Mouse (Mus musculus) limb, embryonic 12.5 days (tissue): Measurements from ENCODE around the gene Cngb1. TPM values are rescaled to one million over a fixed set of nuclear protein-coding genes. Genes with fewer than 3 reads are reported as not detected.

ENCODE experiments used
- ATAC-seq: fragments of 200-750 bp; cut with Nextera tagmentation; 2 replicates; pipeline ENCODE4 v1.8.0; 2017; ENCODE audit warnings: low read depth, moderate TSS enrichment; ENCODE audit not compliant: insufficient number of reproducible peaks, insufficient read depth, low FRiP score, low TSS enrichment
- H3K27ac ChIP-seq: fragments of 300-500 bp; sonication (generic); 2 replicates; pipeline ENCODE4 v1.5.1; 2016; ENCODE audit warnings: mild to moderate bottlenecking, moderate library complexity
- H3K27me3 ChIP-seq: fragments of 300-500 bp; sonication (generic); 2 replicates; pipeline ENCODE4 v1.6.1; 2016; ENCODE audit warnings: mild to moderate bottlenecking, moderate library complexity
- H3K36me3 ChIP-seq: fragments of 300-500 bp; sonication (generic); 2 replicates; pipeline ENCODE4 v1.6.1; 2016; ENCODE audit warnings: mild to moderate bottlenecking, moderate library complexity
- H3K4me1 ChIP-seq: fragments of 300-500 bp; sonication (generic); replicated peaks from 2 replicates; pipeline ENCODE4 v1.6.1; 2016
- H3K4me2 ChIP-seq: fragments of 300-500 bp; sonication (generic); 2 replicates; pipeline ENCODE4 v1.6.1; 2016; ENCODE audit warnings: mild to moderate bottlenecking, moderate library complexity
- H3K4me3 ChIP-seq: fragments of 300-500 bp; sonication (generic); replicated peaks from 2 replicates; pipeline ENCODE4 v1.5.1; 2016; ENCODE audit warnings: mild to moderate bottlenecking
- H3K9ac ChIP-seq: fragments of 300-500 bp; sonication (generic); replicated peaks from 2 replicates; pipeline ENCODE4 v1.6.1; 2016; ENCODE audit warnings: mild to moderate bottlenecking, moderate library complexity
- H3K9me3 ChIP-seq: fragments of 300-500 bp; sonication (generic); 2 replicates; pipeline ENCODE4 v1.6.1; 2016; ENCODE audit warnings: mild to moderate bottlenecking, moderate library complexity
- WGBS: fragments of 180-500 bp; shearing (Covaris S2); methylation state at CpG from one replicate; pipeline ENCODE4 v1.1.7; 2016; 5-methylcytosine and 5-hydroxymethylcytosine counted together
- polyA plus RNA-seq: library from polyadenylated mRNA; unstranded; fragments of >200 nt; fragmentation: Nextera tagmentation; extraction: Ambion mirVana; gene quantifications from 2 replicates; pipeline ENCODE4 v1.2.1, GENCODE M21; 2016

Gene Cngb1
- polyA plus RNA-seq, 1 experiment from 2014 or later: 0.26 TPM

- Histone ChIP-seq H3K9me3 (no peaks in the 10 kb centered on the region), H3K36me3 (peaks cover 57% of the 10 kb centered on the region), H3K4me2 (no peak overlapping the region), H3K27ac (no peak overlapping the region), H3K27me3 (no peaks in the 10 kb centered on the region), H3K9ac (no peak overlapping the region), H3K4me1 (no peaks in the 10 kb centered on the region), H3K4me3 (no peak overlapping the region)
- ATAC-seq: no peak
Measured at GRCm38 (mm10) chr8:95336363-95336762, 30.0 kb upstream of the Cngb1 start.

GRCm38 (mm10) chr8:95335706-95336105 lies 29.3 kb upstream of the Cngb1 start:
- WGBS: 97% methylated on average over 1 of the region's 1 CpGs
- no peak overlapping the region for H3K4me2 ChIP-seq
- H3K4me1 ChIP-seq: peaks cover 1% of the 10 kb centered on the region
- peaks cover 55% of the 10 kb centered on the region for H3K36me3 ChIP-seq
- no peak overlapping the region for H3K9ac ChIP-seq
- ATAC-seq: no peak
- no peak overlapping the region for H3K4me3 ChIP-seq
- no peaks in the 10 kb centered on the region for H3K27me3 ChIP-seq
- no peak overlapping the region for H3K27ac ChIP-seq
- H3K9me3 ChIP-seq: no peaks in the 10 kb centered on the region

- peak; percentile 44; the same call in 1 of the 2 replicates for ATAC-seq
- WGBS: 28% methylated on average over 21 of the region's 21 CpGs
Measured at GRCm38 (mm10) chr8:95332437-95333199, 26.2 kb upstream of the Cngb1 start.

GRCm38 (mm10) chr8:95331720-95332436 lies 25.5 kb upstream of the Cngb1 start, which contains the start of the genes Zfp319 and Usb1:
Gene Zfp319 (minus strand): TSS chr8:95331950.
Gene Usb1 (plus strand): TSS chr8:95332284.
- Histone ChIP-seq H3K4me2 (peak within 1 kb of the TSS; percentile 71), H3K27me3 (no peaks in the 10 kb centered on the region), H3K9me3 (no peaks in the 10 kb centered on the region), H3K36me3 (peaks cover 50% of the 10 kb centered on the region), H3K4me3 (peak within 1 kb of the TSS; percentile 90), H3K9ac (peak within 1 kb of the TSS; percentile 92), H3K27ac (peak within 1 kb of the TSS; percentile 98), H3K4me1 (peaks cover 18% of the 10 kb centered on the region)
- peak; percentile 91 for ATAC-seq
- under 1% methylated on average over 75 of the region's 80 CpGs for WGBS

More at GRCm38 (mm10) chr8:95332437-95333199, 26.2 kb upstream of the Cngb1 start:
- H3K36me3 ChIP-seq: peaks cover 50% of the 10 kb centered on the region
- H3K4me1 ChIP-seq: peaks cover 15% of the 10 kb centered on the region
- no peaks in the 10 kb centered on the region for H3K27me3 ChIP-seq
- H3K9me3 ChIP-seq: no peaks in the 10 kb centered on the region
- peak overlapping the region; percentile 98 for H3K27ac ChIP-seq
- H3K4me2 ChIP-seq: peak overlapping the region; percentile 71
- peak overlapping the region; percentile 92; the same call in 1 of the 2 replicates for H3K9ac ChIP-seq
- H3K4me3 ChIP-seq: peak overlapping the region; percentile 90

- H3K27ac ChIP-seq: peak overlapping the region; percentile 98
- WGBS: 0% methylated on average over 34 of the region's 38 CpGs
- H3K36me3 ChIP-seq: peaks cover 56% of the 10 kb centered on the region
- H3K9ac ChIP-seq: peak overlapping the region; percentile 92
- peak overlapping the region; percentile 71 for H3K4me2 ChIP-seq
- peak; percentile 17 for ATAC-seq
- H3K4me1 ChIP-seq: peaks cover 18% of the 10 kb centered on the region
- H3K4me3 ChIP-seq: peak overlapping the region; percentile 90
- H3K9me3 ChIP-seq: no peaks in the 10 kb centered on the region
- no peaks in the 10 kb centered on the region for H3K27me3 ChIP-seq
Measured at GRCm38 (mm10) chr8:95331156-95331719, 24.9 kb upstream of the Cngb1 start.

GRCm38 (mm10) chr8:95330367-95330766 lies 24.0 kb upstream of the Cngb1 start:
- H3K9ac ChIP-seq: peak overlapping the region; percentile 92
- H3K4me2 ChIP-seq: peak overlapping the region; percentile 71
- H3K4me3 ChIP-seq: peak overlapping the region; percentile 90
- WGBS: 88% methylated on average over 1 of the region's 1 CpGs
- no peaks in the 10 kb centered on the region for H3K9me3 ChIP-seq
- ATAC-seq: no peak
- H3K27ac ChIP-seq: no peak overlapping the region
- H3K27me3 ChIP-seq: no peaks in the 10 kb centered on the region
- H3K36me3 ChIP-seq: peaks cover 64% of the 10 kb centered on the region
- H3K4me1 ChIP-seq: peaks cover 18% of the 10 kb centered on the region

GRCm38 (mm10) chr8:95327866-95328465 lies 21.6 kb upstream of the Cngb1 start:
- Histone ChIP-seq H3K4me1 (peaks cover 18% of the 10 kb centered on the region), H3K36me3 (peaks cover 61% of the 10 kb centered on the region)

GRCm38 (mm10) chr8:95326822-95327221 lies 20.4 kb upstream of the Cngb1 start:
- Histone ChIP-seq H3K27ac (no peak overlapping the region), H3K9ac (no peak overlapping the region), H3K36me3 (peaks cover 61% of the 10 kb centered on the region), H3K9me3 (no peaks in the 10 kb centered on the region), H3K4me2 (no peak overlapping the region), H3K4me1 (peaks cover 18% of the 10 kb centered on the region), H3K4me3 (no peak overlapping the region), H3K27me3 (no peaks in the 10 kb centered on the region)
- 86% methylated on average over 5 of the region's 5 CpGs for WGBS
- ATAC-seq: no peak

More at GRCm38 (mm10) chr8:95327866-95328465, 21.6 kb upstream of the Cngb1 start:
- no peak overlapping the region for H3K4me2 ChIP-seq
- 84% methylated on average over 46 of the region's 46 CpGs for WGBS
- no peak for ATAC-seq
- no peaks in the 10 kb centered on the region for H3K27me3 ChIP-seq
- H3K9me3 ChIP-seq: no peaks in the 10 kb centered on the region
- no peak overlapping the region for H3K9ac ChIP-seq
- H3K27ac ChIP-seq: no peak overlapping the region
- H3K4me3 ChIP-seq: no peak overlapping the region

- no peak overlapping the region for H3K27ac ChIP-seq
- no peak overlapping the region for H3K4me2 ChIP-seq
- peaks cover 58% of the 10 kb centered on the region for H3K36me3 ChIP-seq
- 82% methylated on average over 5 of the region's 5 CpGs for WGBS
- no peak overlapping the region for H3K9ac ChIP-seq
- no peak overlapping the region for H3K4me3 ChIP-seq
- H3K27me3 ChIP-seq: peaks cover 1% of the 10 kb centered on the region; the same call in 1 of the 2 replicates
- peaks cover 14% of the 10 kb centered on the region for H3K4me1 ChIP-seq
- no peaks in the 10 kb centered on the region for H3K9me3 ChIP-seq
- no peak for ATAC-seq
Measured at GRCm38 (mm10) chr8:95324646-95325045, 18.3 kb upstream of the Cngb1 start.

GRCm38 (mm10) chr8:95323201-95323600 lies 16.8 kb upstream of the Cngb1 start:
- H3K9me3 ChIP-seq: peaks cover 3% of the 10 kb centered on the region
- no peak overlapping the region for H3K27ac ChIP-seq
- ATAC-seq: no peak
- peaks cover 43% of the 10 kb centered on the region for H3K36me3 ChIP-seq
- H3K9ac ChIP-seq: no peak overlapping the region
- peaks cover 5% of the 10 kb centered on the region; the same call in 1 of the 2 replicates for H3K27me3 ChIP-seq
- H3K4me3 ChIP-seq: no peak overlapping the region
- H3K4me1 ChIP-seq: peaks cover 13% of the 10 kb centered on the region; the same call in 1 of the 2 replicates
- 71% methylated on average over 3 of the region's 3 CpGs for WGBS
- H3K4me2 ChIP-seq: no peak overlapping the region
